Comparison of ENCODE assay signal across 8 mouse cellular contexts in genomic region chr12:24696500-24697483, GRCm38 (mm10). TPM values are rescaled to one million over a fixed set of nuclear protein-coding genes. Genes with fewer than 3 reads are reported as not detected.
A peak's percentile ranks its signal among the peaks of the same experiment; 100 is the strongest.
DNase-seq lines count a peak whose midpoint lies in the region; ATAC-seq and TF ChIP-seq lines count a peak whose summit lies in the region.

No protein-coding gene starts in this region.

- DNase-seq in gastrocnemius, postnatal 10 days = peak; percentile 83
- DNase-seq in induced T-regulatory cell, adult 2 months (ENCODE audit: low read depth) = peak; percentile 90
- DNase-seq in left cerebral cortex, adult 2 months (ENCODE audit: extremely low spot score in 1 of 2, low spot score in 2 of 2) = peak; percentile 82 to 89
- DNase-seq in right cerebral cortex, postnatal 10 days (ENCODE audit: low spot score in 2 of 2) = peak; percentile 88 to 93
- DNase-seq in urinary bladder, postnatal 25 days (ENCODE audit: low spot score) = peak; percentile 82

- TF ChIP-seq CTCF in left cerebral cortex, adult 2 months (IDR thresholded peaks at IDR 0.05) = peak; percentile 84

- no peak overlapping the region for H3K27ac ChIP-seq in left cerebral cortex, adult 2 months

- peak; percentile 86 for ATAC-seq in activated CD4-positive, CD25-positive, alpha-beta regulatory T cell, adult 4 months
- peak; percentile 98 for ATAC-seq in common myeloid progenitor, adult 5-6 weeks (replicated peaks; ENCODE audit: low read depth, poor library complexity, severe bottlenecking)
- ATAC-seq in megakaryocyte progenitor cell, adult 5-6 weeks (replicated peaks; ENCODE audit: poor library complexity) = peak; percentile 96

- intact Hi-C loops in left cerebral cortex, adult 2 months (cut with DNase I) = loop anchor here (1.0 to 5.0 kb wide), 4 partner anchors 21 to 224 kb away; no protein-coding TSS in a partner anchor

- H3K4me3 ChIP-seq in left cerebral cortex, adult 2 months = no peak overlapping the region

RNA-seq across cellular contexts. Expression of gene Rrm2, which starts 11.2 kb away (rescaled TPM):
- polyA plus RNA-seq in activated CD4-positive, CD25-positive, alpha-beta regulatory T cell, adult 4 months (2017; shearing (Covaris generic)) = 100 to 1,000 TPM; 134 to 174 TPM
- 90.3 and 94.5 TPM in 2 replicates for total RNA-seq in common myeloid progenitor, adult 5-6 weeks (2017)
- 10 to 100 TPM; 13.5 to 21.2 TPM for total RNA-seq in gastrocnemius, postnatal 10 days (2021)
- total RNA-seq in left cerebral cortex, adult 2 months (2021) = 1 to 10 TPM; 1.9 to 2.2 TPM
- total RNA-seq in megakaryocyte progenitor cell, adult 5-6 weeks (2015) = 176 and 181 TPM in 2 replicates
- 149 and 153 TPM in 2 replicates for total RNA-seq in megakaryocyte progenitor cell, adult 5-6 weeks (2017)

RNA-seq across cellular contexts. Expression of gene Cys1, which starts 15.2 kb away (rescaled TPM):
- under 1 TPM in 1 of 2 experiments, not detected in 1; 0.60 TPM for polyA plus RNA-seq in activated CD4-positive, CD25-positive, alpha-beta regulatory T cell, adult 4 months (2017; shearing (Covaris generic))
- 0.41 TPM in 1 of 2 replicates, not detected in the other for total RNA-seq in common myeloid progenitor, adult 5-6 weeks (2017)
- 1 to 10 TPM; 7.4 to 8.3 TPM for total RNA-seq in gastrocnemius, postnatal 10 days (2021)
- 10 to 100 TPM; 15.2 to 20.0 TPM for total RNA-seq in left cerebral cortex, adult 2 months (2021)
- total RNA-seq in megakaryocyte progenitor cell, adult 5-6 weeks (2015) = not detected in 2 replicates
- not detected in 2 replicates for total RNA-seq in megakaryocyte progenitor cell, adult 5-6 weeks (2017)

RNA-seq across cellular contexts. Expression of gene Klf11, which starts 45.7 kb away (rescaled TPM):
- 1 to 10 TPM; 2.0 to 2.1 TPM for polyA plus RNA-seq in activated CD4-positive, CD25-positive, alpha-beta regulatory T cell, adult 4 months (2017; shearing (Covaris generic))
- total RNA-seq in common myeloid progenitor, adult 5-6 weeks (2017) = 13.3 and 24.8 TPM in 2 replicates
- total RNA-seq in gastrocnemius, postnatal 10 days (2021) = 10 to 100 TPM in 1 of 2 experiments, 1 to 10 TPM in 1; 9.5 to 11.4 TPM
- 1 to 10 TPM; 5.1 to 7.8 TPM for total RNA-seq in left cerebral cortex, adult 2 months (2021)
- total RNA-seq in megakaryocyte progenitor cell, adult 5-6 weeks (2015) = 7.4 and 9.1 TPM in 2 replicates
- total RNA-seq in megakaryocyte progenitor cell, adult 5-6 weeks (2017) = 6.6 and 7.8 TPM in 2 replicates

Comparison
In these comparisons a context has a peak if more than half of its experiments do, and no peak if none do; other contexts are left out.
1. RNA of gene Rrm2, which starts 11.2 kb away (total RNA-seq): 149 to 181 TPM in megakaryocyte progenitor cell, adult 5-6 weeks, 90.3 to 94.5 TPM in common myeloid progenitor, adult 5-6 weeks and 13.5 to 21.2 TPM in gastrocnemius, postnatal 10 days; 1.9 to 2.2 TPM in left cerebral cortex, adult 2 months; every median in the first group is over 4 times any median in the second.
2. Peak in every context shown above with its lines, with median percentiles within 50 percentile points of each other: ATAC-seq and DNase-seq.